Mouse (Mus musculus): ENCODE results near the gene Tspan2.

Gene Tspan2

DNA sequence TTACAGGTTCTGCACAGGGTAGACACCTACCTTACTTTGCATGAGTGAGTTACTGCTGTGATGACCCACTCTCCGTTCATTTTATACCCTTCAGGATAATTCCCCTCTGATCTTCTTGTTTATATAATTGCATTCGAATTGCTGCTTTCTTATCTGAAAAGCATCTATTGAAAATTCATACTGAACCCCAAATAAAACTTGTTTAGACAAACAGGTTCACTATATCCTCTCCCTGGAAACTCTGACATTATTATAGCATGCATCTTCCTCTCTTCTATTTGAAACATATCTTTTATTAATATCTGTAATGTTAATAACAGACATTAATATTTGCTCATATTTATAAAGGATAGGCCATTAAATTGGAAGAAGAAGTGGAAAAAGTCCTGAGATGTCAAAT, 48.3 kb downstream of the Tspan2 start, which contains the start of gene Tshb:
TSS of gene Tshb (minus strand) at position 101 of the 400 bp plus-strand sequence.
- no peak for DNase-seq

DNA sequence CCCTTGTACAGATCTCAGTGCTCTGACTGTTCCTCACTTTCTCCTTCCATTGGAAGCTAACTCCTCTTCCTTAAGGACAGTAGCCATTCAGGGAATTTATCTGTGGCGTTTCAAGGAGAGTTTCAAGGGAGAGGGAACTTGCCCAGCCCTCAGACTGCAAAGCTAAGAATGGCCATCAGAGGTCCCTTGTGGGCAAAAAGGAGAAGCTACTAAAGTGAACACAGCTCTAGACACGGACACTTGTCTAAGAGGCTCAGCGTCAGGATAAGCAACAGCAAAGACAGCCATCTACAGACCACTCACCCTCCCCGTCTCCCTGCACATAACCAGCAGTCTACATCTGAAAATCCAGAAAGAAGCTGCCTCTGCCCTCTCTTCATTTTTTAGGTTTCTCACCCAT, 53.0 kb downstream of the Tspan2 start:
- no peak for DNase-seq

DNA sequence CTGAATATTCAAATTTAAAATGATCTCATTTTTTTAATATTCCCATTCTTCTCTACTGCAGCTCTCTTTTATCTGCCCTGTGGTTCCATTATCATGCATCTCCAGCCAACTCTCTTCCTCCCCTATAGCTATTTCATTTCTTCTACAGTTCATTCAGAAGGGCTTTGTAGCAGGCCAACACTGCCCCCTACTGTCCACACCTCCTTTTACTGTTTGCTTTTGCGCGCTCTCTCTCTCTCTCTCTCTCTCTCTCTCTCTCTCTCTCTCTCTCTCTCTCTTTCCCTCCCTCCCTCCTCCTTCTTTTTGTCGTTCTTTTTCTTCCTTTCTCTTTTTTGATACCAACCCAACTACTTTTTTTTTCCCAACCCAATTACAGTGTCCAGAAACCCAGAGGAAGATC, 69.6 kb downstream of the Tspan2 start:
- peak; percentile 46 for DNase-seq

DNA sequence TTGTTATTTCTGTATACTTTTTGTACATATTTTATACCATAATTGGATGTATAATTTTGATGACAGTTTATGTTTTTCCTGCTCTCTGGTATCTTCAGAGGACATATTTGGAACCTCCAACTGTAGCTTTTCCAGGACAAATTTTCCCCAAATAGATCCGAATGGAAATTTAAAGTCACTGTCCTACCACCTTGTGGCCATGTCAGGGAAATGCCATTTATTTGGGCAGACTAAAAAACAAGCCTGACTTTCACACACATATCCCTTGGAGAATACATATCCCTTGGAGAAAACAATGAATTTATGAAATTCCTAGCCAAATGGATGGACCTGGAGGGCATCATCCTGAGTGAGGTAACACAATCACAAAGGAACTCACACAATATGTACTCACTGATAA, 108.1 kb downstream of the Tspan2 start:
- no peak for DNase-seq

DNA sequence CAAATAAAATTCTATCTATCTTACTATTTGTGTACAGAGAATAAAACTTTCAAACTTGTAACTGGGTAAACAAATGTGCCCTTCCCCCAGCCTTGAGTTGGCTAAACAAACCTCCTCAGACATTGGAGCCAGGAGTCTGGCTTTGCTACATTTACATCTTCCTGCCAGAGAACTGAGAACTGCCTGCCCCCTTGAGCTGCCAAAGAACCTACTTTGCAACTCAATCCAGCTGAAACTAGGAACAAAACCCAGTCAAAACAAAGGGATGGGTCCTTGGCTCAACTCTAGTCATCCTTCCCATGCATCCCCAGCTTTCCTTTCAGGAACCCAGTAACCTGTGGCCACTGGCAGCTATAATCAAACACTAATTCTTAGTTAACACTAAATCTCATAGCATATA, 114.3 kb downstream of the Tspan2 start:
- DNase-seq: no peak
